Mouse (Mus musculus): Measurements from ENCODE around the gene Tbc1d16. TPM values are rescaled to one million over a fixed set of nuclear protein-coding genes. Genes with fewer than 3 reads are reported as not detected.

The Tbc1d16 gene
- polyA plus RNA-seq, 2 experiments: 16.3 to 29.2 TPM

- Histone ChIP-seq H3K27me3 (ENCODE audit: control insufficient read depth, insufficient read depth, low read length) (no peaks in the 10 kb centered on the region), H3K27ac (replicated peaks; ENCODE audit: low read depth, low read length) (no peak overlapping the region), H3K4me2 (replicated peaks; ENCODE audit: low read depth, low read length, severe bottlenecking) (no peak overlapping the region), H3K4me3 (replicated peaks; ENCODE audit: low read length) (no peak overlapping the region), H3K9me3 (ENCODE audit: control insufficient read depth, low read length) (0 out of 2 replicates have a peak, but pooled peaks cover 5% of the 10 kb centered on the region), H3K4me1 (ENCODE audit: control insufficient read depth, insufficient read depth, low read length) (no peaks in the 10 kb centered on the region), H3K9ac (ENCODE audit: low read depth, low read length, severe bottlenecking) (no peak overlapping the region), H3K36me3 (ENCODE audit: control insufficient read depth, insufficient read depth, low read length) (no peaks in the 10 kb centered on the region)
- 29% methylated on average over 2 of the region's 3 CpGs for WGBS
- no peak for DNase-seq (ENCODE audit: low spot score)
- no peak for TF ChIP-seq POLR2A (IDR thresholded peaks at IDR 0.05; ENCODE audit: borderline replicate concordance, extremely low read depth, insufficient read depth, insufficient read length)
- ATAC-seq (ENCODE audit: low FRiP score, low read depth): no peak
Measured at GRCm38 (mm10) chr11:119237007-119237406, 8.7 kb upstream of the Tbc1d16 start.

- no peak overlapping the region for H3K4me2 ChIP-seq (replicated peaks; ENCODE audit: low read depth, low read length, severe bottlenecking)
- no peak overlapping the region for H3K4me3 ChIP-seq (replicated peaks; ENCODE audit: low read length)
- DNase-seq (ENCODE audit: low spot score) (no peak), ATAC-seq (ENCODE audit: low FRiP score, low read depth) (no peak)
- 0 out of 2 replicates have a peak, but pooled peaks cover 5% of the 10 kb centered on the region for H3K9me3 ChIP-seq (ENCODE audit: control insufficient read depth, low read length)
- no peak overlapping the region for H3K27ac ChIP-seq (replicated peaks; ENCODE audit: low read depth, low read length)
- WGBS: 26% methylated on average over 8 of the region's 8 CpGs
- H3K27me3 ChIP-seq (ENCODE audit: control insufficient read depth, insufficient read depth, low read length): no peaks in the 10 kb centered on the region
- no peak for TF ChIP-seq POLR2A (IDR thresholded peaks at IDR 0.05; ENCODE audit: borderline replicate concordance, extremely low read depth, insufficient read depth, insufficient read length)
- no peaks in the 10 kb centered on the region for H3K4me1 ChIP-seq (ENCODE audit: control insufficient read depth, insufficient read depth, low read length)
- no peaks in the 10 kb centered on the region for H3K36me3 ChIP-seq (ENCODE audit: control insufficient read depth, insufficient read depth, low read length)
- H3K9ac ChIP-seq (ENCODE audit: low read depth, low read length, severe bottlenecking): no peak overlapping the region
Measured at GRCm38 (mm10) chr11:119236354-119236753, 8.1 kb upstream of the Tbc1d16 start.

DNA sequence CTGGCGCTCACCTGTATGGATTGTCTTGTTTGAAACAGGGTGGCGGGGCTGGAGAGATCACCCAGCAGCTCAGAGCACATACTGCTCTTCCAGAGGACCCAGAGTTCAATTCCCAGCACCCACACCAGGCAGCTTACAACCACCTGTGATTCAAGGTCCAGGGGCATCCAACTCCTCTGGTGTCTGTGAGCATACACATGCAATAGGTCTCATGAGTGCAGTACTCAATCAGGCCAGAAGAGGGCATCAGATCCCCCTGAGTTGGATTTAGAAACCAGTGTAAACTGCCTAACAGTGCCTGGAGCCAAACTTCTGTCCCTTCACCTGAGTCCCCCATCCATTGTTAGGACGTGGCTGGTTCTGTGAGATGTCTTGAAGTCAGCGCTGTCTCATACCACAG is 7.3 kb upstream of the Tbc1d16 start:
- no peak for TF ChIP-seq POLR2A (IDR thresholded peaks at IDR 0.05; ENCODE audit: borderline replicate concordance, extremely low read depth, insufficient read depth, insufficient read length)
- no peaks in the 10 kb centered on the region for H3K4me1 ChIP-seq (ENCODE audit: control insufficient read depth, insufficient read depth, low read length)
- no peaks in the 10 kb centered on the region for H3K27me3 ChIP-seq (ENCODE audit: control insufficient read depth, insufficient read depth, low read length)
- 75% methylated on average over 4 of the region's 4 CpGs for WGBS
- DNase-seq (ENCODE audit: low spot score): no peak
- no peak overlapping the region for H3K4me3 ChIP-seq (replicated peaks; ENCODE audit: low read length)
- no peak overlapping the region for H3K9ac ChIP-seq (ENCODE audit: low read depth, low read length, severe bottlenecking)
- 0 out of 2 replicates have a peak, but pooled peaks cover 5% of the 10 kb centered on the region for H3K9me3 ChIP-seq (ENCODE audit: control insufficient read depth, low read length)
- no peak for ATAC-seq (ENCODE audit: low FRiP score, low read depth)
- H3K27ac ChIP-seq (replicated peaks; ENCODE audit: low read depth, low read length): no peak overlapping the region
- H3K36me3 ChIP-seq (ENCODE audit: control insufficient read depth, insufficient read depth, low read length): no peaks in the 10 kb centered on the region
- H3K4me2 ChIP-seq (replicated peaks; ENCODE audit: low read depth, low read length, severe bottlenecking): no peak overlapping the region

DNA sequence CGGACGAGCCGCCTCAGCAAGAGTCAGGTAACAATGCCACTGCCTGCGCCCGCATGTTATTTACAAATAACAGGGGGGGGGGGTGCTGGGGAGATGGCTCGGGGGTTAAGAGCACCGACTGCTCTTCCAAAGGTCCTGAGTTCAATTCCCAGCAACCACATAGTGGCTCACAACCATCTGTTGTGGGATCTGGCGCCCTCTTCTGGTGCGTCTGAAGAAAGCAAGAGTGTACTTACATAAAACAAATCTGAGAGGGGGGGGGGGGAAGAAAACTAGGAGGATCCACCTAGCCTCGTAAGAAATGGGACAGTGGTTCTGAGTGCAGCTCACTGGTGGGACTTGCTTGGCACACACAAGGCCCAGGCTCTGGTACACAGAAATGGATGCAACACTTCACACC is 6.5 kb upstream of the Tbc1d16 start:
- H3K4me3 ChIP-seq (replicated peaks; ENCODE audit: low read length): no peak overlapping the region

DNA sequence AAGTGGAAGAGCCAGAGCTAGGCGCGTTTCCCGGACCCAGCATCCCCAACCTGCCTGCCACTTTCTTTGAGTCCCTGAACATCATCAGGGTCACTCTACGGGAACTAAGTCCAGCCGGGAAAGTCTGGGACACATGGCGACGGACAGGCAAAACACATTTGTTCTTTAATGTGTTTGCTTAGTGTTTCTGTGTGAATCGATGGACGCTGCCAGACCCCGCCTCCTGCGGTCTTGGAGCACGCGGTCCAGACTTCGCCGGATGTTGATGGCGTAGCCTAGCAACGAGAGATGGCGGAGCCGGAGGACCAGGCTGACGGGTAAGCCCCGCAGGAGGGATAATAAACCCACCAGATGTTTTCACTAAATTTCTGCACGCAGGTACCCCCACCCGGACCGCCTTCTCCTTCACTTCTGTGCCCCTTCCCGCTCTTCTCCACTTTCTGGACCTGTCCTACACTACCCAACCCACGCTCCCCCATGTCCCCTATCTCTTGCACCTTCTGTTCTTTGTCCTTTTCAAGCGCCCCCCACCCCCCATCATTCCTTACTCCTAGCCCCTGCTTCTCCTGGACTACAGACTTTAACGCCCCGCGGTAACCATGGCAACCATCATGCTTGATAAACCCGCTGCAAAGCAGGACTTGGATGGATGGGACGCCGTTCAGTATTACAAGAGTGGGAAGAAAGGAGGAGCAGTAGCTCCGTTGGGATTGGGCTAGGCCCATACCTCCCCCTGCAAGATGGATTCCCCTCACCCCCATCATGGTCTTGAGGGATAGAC is 737 bp upstream of the Tbc1d16 start:
- Histone ChIP-seq H3K36me3 (ENCODE audit: control insufficient read depth, insufficient read depth, low read length) (no peaks in the 10 kb centered on the region), H3K27ac (replicated peaks; ENCODE audit: low read depth, low read length) (peak overlapping the region; percentile 72), H3K27me3 (ENCODE audit: control insufficient read depth, insufficient read depth, low read length) (no peaks in the 10 kb centered on the region), H3K4me1 (ENCODE audit: control insufficient read depth, insufficient read depth, low read length) (peaks cover 30% of the 10 kb centered on the region), H3K9me3 (ENCODE audit: control insufficient read depth, low read length) (no peaks in the 10 kb centered on the region), H3K4me2 (replicated peaks; ENCODE audit: low read depth, low read length, severe bottlenecking) (peak overlapping the region; percentile 99), H3K4me3 (replicated peaks; ENCODE audit: low read length) (peak overlapping the region; percentile 75), H3K9ac (ENCODE audit: low read depth, low read length, severe bottlenecking) (peak overlapping the region; percentile 81)
- DNase-seq (ENCODE audit: low spot score) (peak; percentile 85), ATAC-seq (ENCODE audit: low FRiP score, low read depth) (peak; percentile 89)
- 2% methylated on average over 31 of the region's 34 CpGs for WGBS
- no peak for TF ChIP-seq POLR2A (IDR thresholded peaks at IDR 0.05; ENCODE audit: borderline replicate concordance, extremely low read depth, insufficient read depth, insufficient read length)

More for the DNA sequence above, 6.5 kb upstream of the Tbc1d16 start:
- Histone ChIP-seq H3K9ac (ENCODE audit: low read depth, low read length, severe bottlenecking) (no peak overlapping the region), H3K4me2 (replicated peaks; ENCODE audit: low read depth, low read length, severe bottlenecking) (no peak overlapping the region), H3K27ac (replicated peaks; ENCODE audit: low read depth, low read length) (no peak overlapping the region), H3K27me3 (ENCODE audit: control insufficient read depth, insufficient read depth, low read length) (no peaks in the 10 kb centered on the region), H3K9me3 (ENCODE audit: control insufficient read depth, low read length) (0 out of 2 replicates have a peak, but pooled peaks cover 5% of the 10 kb centered on the region), H3K4me1 (ENCODE audit: control insufficient read depth, insufficient read depth, low read length) (no peaks in the 10 kb centered on the region), H3K36me3 (ENCODE audit: control insufficient read depth, insufficient read depth, low read length) (no peaks in the 10 kb centered on the region)
- ATAC-seq (ENCODE audit: low FRiP score, low read depth) (no peak), DNase-seq (ENCODE audit: low spot score) (no peak)
- no peak for TF ChIP-seq POLR2A (IDR thresholded peaks at IDR 0.05; ENCODE audit: borderline replicate concordance, extremely low read depth, insufficient read depth, insufficient read length)
- 94% methylated on average over 10 of the region's 10 CpGs for WGBS

Measured in limb, embryonic 14.5 days (tissue).